Mouse (Mus musculus) hindbrain, embryonic 15.5 days (tissue): ENCODE results near the gene Klhl24. TPM values are rescaled to one million over a fixed set of nuclear protein-coding genes. Genes with fewer than 3 reads are reported as not detected.

ENCODE experiments used
- ATAC-seq: fragments of 200-750 bp; cut with Nextera tagmentation; 2 replicates; pipeline ENCODE4 v1.8.0; 2017; ENCODE audit warnings: low read depth, moderate number of reproducible peaks, moderate TSS enrichment; ENCODE audit not compliant: low FRiP score
- H3K27ac ChIP-seq: fragments of 300-500 bp; sonication (generic); replicated peaks from 2 replicates; pipeline ENCODE4 v1.5.1; 2015; ENCODE audit warnings: mild to moderate bottlenecking, inconsistent platforms
- H3K27me3 ChIP-seq: fragments of 300-500 bp; sonication (generic); 2 replicates; pipeline ENCODE4 v1.6.1; 2015; ENCODE audit warnings: control low read depth, inconsistent platforms
- H3K36me3 ChIP-seq: fragments of 300-500 bp; sonication (generic); 2 replicates; pipeline ENCODE4 v1.6.1; 2015; ENCODE audit warnings: control low read depth, inconsistent platforms
- H3K4me1 ChIP-seq: fragments of 300-500 bp; sonication (generic); replicated peaks from 2 replicates; pipeline ENCODE4 v1.6.1; 2015; ENCODE audit warnings: control low read depth, inconsistent platforms
- H3K4me2 ChIP-seq: fragments of 300-500 bp; sonication (generic); 2 replicates; pipeline ENCODE4 v1.6.1; 2015; ENCODE audit warnings: moderate library complexity, mild to moderate bottlenecking, inconsistent platforms
- H3K4me3 ChIP-seq: fragments of 300-500 bp; sonication (generic); 2 replicates; pipeline ENCODE4 v1.5.1; 2015; ENCODE audit warnings: mild to moderate bottlenecking, inconsistent platforms
- H3K9ac ChIP-seq: fragments of 300-500 bp; sonication (generic); 2 replicates; pipeline ENCODE4 v1.6.1; 2015; ENCODE audit warnings: inconsistent platforms
- H3K9me3 ChIP-seq: fragments of 300-500 bp; sonication (generic); 2 replicates; pipeline ENCODE4 v1.6.1; 2016; ENCODE audit warnings: control low read depth, inconsistent platforms
- WGBS: fragments of 180-500 bp; shearing (Covaris S2); methylation state at CpG from one replicate; pipeline ENCODE4 v1.1.7; 2015; 5-methylcytosine and 5-hydroxymethylcytosine counted together
- polyA plus RNA-seq: library from polyadenylated mRNA; unstranded; fragments of >200 nt; fragmentation: Nextera tagmentation; extraction: Ambion mirVana; gene quantifications from 2 replicates; pipeline ENCODE4 v1.2.1, GENCODE M21; 2015

The Klhl24 gene
- polyA plus RNA-seq: 41.5 and 41.8 TPM in 2 replicates

DNA sequence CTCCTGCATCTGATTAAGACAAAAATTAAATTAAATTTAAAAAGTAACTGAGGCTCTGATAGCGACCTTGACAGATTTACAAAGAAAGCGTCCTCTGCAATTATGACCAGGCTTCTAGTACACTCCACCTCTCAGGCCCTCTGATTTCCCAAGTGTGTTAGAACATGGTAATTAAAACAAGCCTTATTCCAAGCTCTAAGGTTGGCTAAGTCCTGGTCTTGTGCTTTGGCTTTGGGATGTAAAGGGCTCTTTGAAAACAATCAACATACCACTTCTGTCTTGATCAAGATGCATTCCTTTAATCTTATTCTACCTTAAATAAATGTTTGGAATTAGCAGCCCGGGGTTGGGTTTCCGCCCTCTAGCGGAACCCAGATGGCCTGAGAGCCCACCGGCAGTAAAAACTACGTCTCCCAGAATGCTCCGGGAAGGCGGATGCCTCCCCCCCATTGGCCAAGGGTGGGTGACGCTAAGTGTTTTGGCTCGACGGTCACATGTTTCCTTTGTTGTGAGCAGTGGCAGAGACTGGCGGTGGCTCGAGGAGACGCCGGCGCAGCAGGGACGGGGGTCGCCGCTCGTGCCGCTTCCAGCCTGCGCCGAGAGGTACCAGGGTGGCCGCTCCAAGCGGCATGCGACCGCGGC, at the start of gene Klhl24:
TSS of gene Klhl24 (plus strand) at position 474 of the 642 bp plus-strand sequence.
- peak within 1 kb of the TSS; percentile 91 for H3K4me3 ChIP-seq
- H3K27ac ChIP-seq: peak within 1 kb of the TSS; percentile 97
- peak within 1 kb of the TSS; percentile 63 for H3K4me2 ChIP-seq
- H3K4me1 ChIP-seq: peaks cover 12% of the 10 kb centered on the region
- no peaks in the 10 kb centered on the region for H3K27me3 ChIP-seq
- no peaks in the 10 kb centered on the region for H3K36me3 ChIP-seq
- H3K9me3 ChIP-seq: no peaks in the 10 kb centered on the region
- ATAC-seq: peak; percentile 96
- H3K9ac ChIP-seq: peak within 1 kb of the TSS; percentile 97
- WGBS: under 1% methylated on average over 29 of the region's 29 CpGs

- WGBS: 91% methylated on average over 3 of the region's 3 CpGs
- no peaks in the 10 kb centered on the region for H3K4me1 ChIP-seq
- H3K27me3 ChIP-seq: no peaks in the 10 kb centered on the region
- H3K36me3 ChIP-seq: no peaks in the 10 kb centered on the region
- H3K9ac ChIP-seq: no peak overlapping the region
- H3K9me3 ChIP-seq: no peaks in the 10 kb centered on the region
- no peak overlapping the region for H3K4me3 ChIP-seq
- no peak overlapping the region for H3K27ac ChIP-seq
- no peak for ATAC-seq
- no peak overlapping the region for H3K4me2 ChIP-seq
These were observed 44.7 kb upstream of the Klhl24 start for GRCm38 (mm10) chr16:20052655-20053054.

GRCm38 (mm10) chr16:20072770-20073169, 24.6 kb upstream of the Klhl24 start:
- H3K9me3 ChIP-seq: no peaks in the 10 kb centered on the region
- no peaks in the 10 kb centered on the region for H3K36me3 ChIP-seq
- no peaks in the 10 kb centered on the region for H3K4me1 ChIP-seq
- 74% methylated on average over 1 of the region's 1 CpGs for WGBS
- H3K9ac ChIP-seq: no peak overlapping the region
- no peak for ATAC-seq
- no peak overlapping the region for H3K27ac ChIP-seq
- no peak overlapping the region for H3K4me2 ChIP-seq
- no peaks in the 10 kb centered on the region for H3K27me3 ChIP-seq
- no peak overlapping the region for H3K4me3 ChIP-seq

DNA sequence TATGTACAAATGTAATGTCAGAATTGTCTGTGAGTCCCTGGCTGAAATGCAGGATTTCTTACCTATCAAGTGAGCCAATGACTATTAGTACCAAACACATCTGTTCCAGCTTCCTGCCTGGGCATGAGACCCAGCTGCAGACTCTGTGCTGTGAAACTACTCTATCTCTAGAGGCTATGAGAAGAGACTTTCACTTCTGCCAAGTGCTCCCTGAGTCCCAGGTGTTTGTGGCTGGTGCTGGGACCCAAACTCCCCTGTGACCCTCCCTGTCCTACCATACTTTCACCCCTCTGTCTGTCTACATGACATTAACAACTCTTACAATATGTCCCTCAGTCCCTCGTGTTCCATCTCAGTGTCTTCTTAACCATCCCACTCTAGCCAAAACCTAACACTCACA, 20.7 kb upstream of the Klhl24 start:
- no peak overlapping the region for H3K4me2 ChIP-seq
- H3K4me1 ChIP-seq: no peaks in the 10 kb centered on the region
- WGBS: 79% methylated on average over 1 of the region's 1 CpGs
- no peaks in the 10 kb centered on the region for H3K27me3 ChIP-seq
- no peak overlapping the region for H3K27ac ChIP-seq
- no peak for ATAC-seq
- no peak overlapping the region for H3K4me3 ChIP-seq
- no peaks in the 10 kb centered on the region for H3K36me3 ChIP-seq
- H3K9ac ChIP-seq: no peak overlapping the region
- H3K9me3 ChIP-seq: no peaks in the 10 kb centered on the region

DNA sequence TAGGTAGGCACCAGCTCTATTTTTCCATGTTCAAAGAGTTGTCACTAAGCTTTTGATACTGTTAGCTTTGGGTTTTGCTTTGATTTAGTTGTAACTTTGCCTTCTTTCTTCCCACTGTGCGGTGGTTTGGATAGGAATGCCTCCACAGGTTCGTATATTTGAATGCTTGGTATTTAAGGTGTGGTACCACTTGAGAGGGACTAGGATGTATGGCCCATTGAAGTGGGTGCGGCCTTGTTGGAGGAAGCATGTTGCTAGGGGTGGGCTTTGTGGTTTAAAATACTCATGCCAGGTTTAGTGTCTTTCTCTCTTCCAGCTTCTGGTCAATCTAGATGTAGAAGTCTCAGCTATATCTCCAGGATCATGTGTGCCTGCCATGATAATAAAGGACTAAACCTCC, 17.1 kb upstream of the Klhl24 start:
- 91% methylated on average over 3 of the region's 3 CpGs for WGBS
- Histone ChIP-seq H3K9me3 (no peaks in the 10 kb centered on the region), H3K4me3 (no peak overlapping the region), H3K27ac (no peak overlapping the region), H3K36me3 (no peaks in the 10 kb centered on the region), H3K9ac (no peak overlapping the region), H3K4me2 (no peak overlapping the region), H3K4me1 (no peaks in the 10 kb centered on the region), H3K27me3 (no peaks in the 10 kb centered on the region)
- ATAC-seq: no peak

DNA sequence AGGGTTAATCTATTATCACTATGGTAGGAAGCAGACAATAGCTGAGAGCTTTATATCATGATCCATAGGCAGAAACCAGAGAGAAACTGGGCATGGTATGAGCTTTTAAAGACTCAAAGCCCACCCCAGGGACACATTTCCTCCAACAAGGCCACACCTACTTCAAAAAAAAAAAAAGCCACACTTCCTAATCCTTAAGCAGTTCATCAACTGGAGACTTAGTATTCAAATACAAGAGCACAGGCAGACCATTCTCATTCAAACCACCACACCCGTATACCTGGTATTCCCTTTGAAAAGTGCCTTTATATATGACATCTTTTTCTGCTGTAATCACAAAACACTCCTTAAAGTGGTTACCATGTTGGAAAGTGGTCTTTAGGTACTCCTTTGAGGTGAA, 12.7 kb upstream of the Klhl24 start:
- no peaks in the 10 kb centered on the region for H3K27me3 ChIP-seq
- H3K4me3 ChIP-seq: no peak overlapping the region

DNA sequence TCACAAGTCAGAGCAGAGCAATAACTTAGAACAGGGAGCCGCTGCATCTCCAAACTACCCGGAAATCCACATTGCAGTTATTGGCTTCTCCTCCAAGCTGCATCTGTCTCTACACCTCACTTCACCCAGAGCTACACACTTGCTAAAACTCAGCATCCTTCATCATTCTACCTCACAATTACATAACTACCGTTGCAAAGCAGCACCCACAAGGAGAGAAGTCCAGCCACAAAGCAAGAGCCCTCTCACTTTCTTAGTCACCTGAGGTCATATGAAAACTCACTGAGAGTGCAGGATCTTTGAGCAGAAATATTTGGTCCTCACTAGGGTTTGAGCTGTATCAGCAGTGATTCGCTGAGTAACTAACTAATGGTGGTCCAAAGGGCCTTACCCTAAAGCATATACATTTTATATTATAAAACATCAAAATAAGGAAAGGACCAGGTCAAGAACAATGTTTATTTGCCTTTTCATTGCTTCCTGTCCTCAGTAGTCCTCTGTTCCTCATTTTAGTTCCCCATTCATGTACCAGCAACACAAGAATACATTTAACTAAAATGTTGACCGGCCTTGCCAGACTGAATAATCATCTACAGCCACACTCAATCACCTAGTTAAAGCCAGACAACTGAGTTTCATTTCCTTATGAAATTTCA, 12.0 kb upstream of the Klhl24 start:
- no peak for ATAC-seq
- 93% methylated on average over 5 of the region's 5 CpGs for WGBS
- Histone ChIP-seq H3K4me1 (no peaks in the 10 kb centered on the region), H3K9ac (no peak overlapping the region), H3K4me2 (no peak overlapping the region), H3K36me3 (no peaks in the 10 kb centered on the region), H3K4me3 (no peak overlapping the region), H3K27ac (no peak overlapping the region), H3K9me3 (no peaks in the 10 kb centered on the region), H3K27me3 (no peaks in the 10 kb centered on the region)

More for the DNA sequence above, 12.7 kb upstream of the Klhl24 start:
- Histone ChIP-seq H3K9me3 (no peaks in the 10 kb centered on the region), H3K36me3 (no peaks in the 10 kb centered on the region), H3K9ac (no peak overlapping the region), H3K4me1 (no peaks in the 10 kb centered on the region), H3K4me2 (no peak overlapping the region), H3K27ac (no peak overlapping the region)
- 82% methylated on average over 1 of the region's 1 CpGs for WGBS
- ATAC-seq: no peak

DNA sequence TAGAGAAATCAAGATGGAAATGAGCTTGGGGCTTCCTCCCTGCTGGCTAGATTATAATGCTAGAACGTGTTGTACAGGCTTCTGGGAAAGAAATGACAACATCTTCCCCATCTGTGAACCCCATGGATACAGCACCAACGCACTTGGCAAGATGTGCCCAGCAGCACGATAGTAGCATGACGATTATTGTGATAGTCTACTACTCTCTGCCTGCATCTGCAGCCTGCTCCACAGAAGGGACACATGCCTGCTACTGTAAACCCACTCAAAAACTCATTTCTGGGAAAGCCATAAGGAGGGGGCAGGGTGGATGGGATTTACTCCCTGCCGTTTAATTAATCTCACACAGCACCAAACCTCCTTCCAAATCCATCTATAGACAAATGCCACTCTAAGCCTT, 10.4 kb upstream of the Klhl24 start:
- no peak overlapping the region for H3K27ac ChIP-seq
- no peaks in the 10 kb centered on the region for H3K9me3 ChIP-seq
- no peaks in the 10 kb centered on the region for H3K27me3 ChIP-seq
- no peaks in the 10 kb centered on the region for H3K4me1 ChIP-seq
- no peaks in the 10 kb centered on the region for H3K36me3 ChIP-seq
- H3K4me3 ChIP-seq: no peak overlapping the region
- no peak overlapping the region for H3K9ac ChIP-seq
- no peak overlapping the region for H3K4me2 ChIP-seq
- peak; percentile 54; the same call in 1 of the 2 replicates for ATAC-seq
- WGBS: 77% methylated on average over 5 of the region's 5 CpGs

DNA sequence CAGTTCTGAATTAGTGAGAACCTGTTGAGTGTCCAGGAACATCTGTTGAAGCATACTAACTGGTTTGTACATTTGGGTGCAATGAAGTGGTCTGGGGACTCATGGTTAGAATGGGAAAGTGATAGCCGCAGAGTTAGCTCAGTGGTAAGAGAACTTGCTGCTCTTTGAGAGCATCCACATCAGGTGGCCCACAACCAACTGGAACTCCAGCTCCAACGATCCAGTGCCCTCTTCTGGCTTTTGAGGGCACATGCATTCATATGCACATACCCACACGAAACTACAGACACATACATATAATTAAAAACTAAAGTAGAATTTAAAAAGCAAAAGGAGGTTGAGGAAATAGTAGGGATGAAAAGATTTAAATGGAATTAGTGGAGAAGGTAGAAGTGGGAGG, 7.7 kb upstream of the Klhl24 start:
- Histone ChIP-seq H3K4me2 (no peak overlapping the region), H3K4me3 (no peak overlapping the region), H3K4me1 (no peaks in the 10 kb centered on the region), H3K9me3 (no peaks in the 10 kb centered on the region), H3K36me3 (no peaks in the 10 kb centered on the region), H3K9ac (no peak overlapping the region), H3K27me3 (no peaks in the 10 kb centered on the region), H3K27ac (no peak overlapping the region)
- 92% methylated on average over 3 of the region's 3 CpGs for WGBS
- no peak for ATAC-seq

GRCm38 (mm10) chr16:20090921-20091575, 6.3 kb upstream of the Klhl24 start:
- no peak overlapping the region for H3K27ac ChIP-seq
- H3K9me3 ChIP-seq: no peaks in the 10 kb centered on the region
- WGBS: 58% methylated on average over 5 of the region's 5 CpGs
- no peak overlapping the region for H3K9ac ChIP-seq
- H3K36me3 ChIP-seq: no peaks in the 10 kb centered on the region
- H3K4me3 ChIP-seq: no peak overlapping the region
- no peaks in the 10 kb centered on the region for H3K4me1 ChIP-seq
- no peak overlapping the region for H3K4me2 ChIP-seq
- no peaks in the 10 kb centered on the region for H3K27me3 ChIP-seq
- no peak for ATAC-seq

DNA sequence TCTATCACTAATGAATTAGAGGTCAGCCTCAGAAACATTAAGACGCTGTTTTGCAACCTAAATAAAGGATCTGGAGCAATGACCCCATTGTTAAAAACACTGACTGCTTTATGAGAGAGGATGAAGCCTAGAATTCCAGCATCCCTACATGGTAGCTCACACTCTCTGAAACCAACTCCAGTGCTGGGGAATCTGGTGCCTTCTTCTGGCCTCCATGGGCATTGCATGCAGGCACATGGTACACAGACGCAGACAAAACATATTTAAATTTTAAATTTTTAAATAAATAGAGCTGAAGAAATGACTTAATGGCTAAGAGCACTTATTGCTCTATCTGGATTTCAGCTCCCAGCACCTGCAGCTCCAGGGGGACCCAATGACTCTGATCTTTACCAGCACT, 1.4 kb upstream of the Klhl24 start:
- H3K4me2 ChIP-seq: no peak overlapping the region
- no peaks in the 10 kb centered on the region for H3K27me3 ChIP-seq
- no peaks in the 10 kb centered on the region for H3K36me3 ChIP-seq
- peaks cover 12% of the 10 kb centered on the region for H3K4me1 ChIP-seq
- H3K4me3 ChIP-seq: no peak overlapping the region
- H3K9ac ChIP-seq: no peak overlapping the region
- no peak overlapping the region for H3K27ac ChIP-seq
- no peaks in the 10 kb centered on the region for H3K9me3 ChIP-seq
- 72% methylated on average over 2 of the region's 2 CpGs for WGBS
- no peak for ATAC-seq

DNA sequence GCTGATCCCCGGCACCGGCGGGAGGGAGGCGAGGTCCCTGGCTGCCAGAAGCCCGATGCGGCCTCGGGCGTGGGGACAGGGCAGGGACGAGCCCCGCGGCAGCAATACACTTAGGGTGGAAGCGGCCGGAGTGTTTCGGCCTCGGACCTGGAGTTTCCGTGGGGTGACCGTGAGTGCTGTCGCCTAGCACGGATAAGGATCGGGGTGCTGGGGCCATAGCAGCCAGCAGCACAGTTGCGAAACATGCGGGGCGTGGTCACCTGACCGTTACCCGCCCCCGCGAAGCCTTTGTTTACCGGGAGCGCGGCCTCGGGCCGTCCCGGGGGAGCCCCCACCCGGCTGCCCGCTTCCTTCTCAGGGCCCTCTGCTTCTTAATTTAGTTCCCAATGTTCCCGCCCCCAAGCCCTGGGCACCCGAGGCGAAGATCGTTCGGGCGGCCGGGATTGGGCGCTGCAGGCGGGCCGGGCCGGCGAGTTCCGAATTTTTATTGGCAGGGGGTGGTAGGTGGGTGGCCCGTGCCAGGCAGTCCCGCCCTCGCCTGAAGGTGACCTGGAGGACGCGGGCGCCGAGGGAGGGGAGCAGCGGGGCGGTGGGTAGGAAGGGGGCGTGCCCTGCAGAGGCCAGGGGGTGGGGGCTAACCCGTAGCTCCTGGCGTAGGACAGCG, 501 bp downstream of the Klhl24 start:
- Histone ChIP-seq H3K4me1 (peaks cover 12% of the 10 kb centered on the region), H3K4me2 (peak overlapping the region; percentile 63), H3K36me3 (peaks cover 6% of the 10 kb centered on the region), H3K9me3 (no peaks in the 10 kb centered on the region), H3K9ac (peak overlapping the region; percentile 97), H3K27me3 (no peaks in the 10 kb centered on the region), H3K4me3 (peak overlapping the region; percentile 91), H3K27ac (peak overlapping the region; percentile 97)
- WGBS: under 1% methylated on average over 60 of the region's 61 CpGs
- ATAC-seq: peak; percentile 87
